Mouse (Mus musculus): ENCODE measurements around the gene Pramel7. TPM values are rescaled to one million over a fixed set of nuclear protein-coding genes. Genes with fewer than 3 reads are reported as not detected.
A peak's percentile ranks its signal among the peaks of the same experiment; 100 is the strongest.
"Not testable (repeated sequence)": the region's sequence is repeated elsewhere in the genome, so short reads cannot be mapped to it uniquely, and the experiment has no call there.

The Pramel7 gene
- not detected in 2 replicates for polyA plus RNA-seq (2014; fragmentation: Nextera tagmentation; extraction: Ambion mirVana)

GRCm38 (mm10) chr2:87496993-87497392 is at the start of gene Pramel7:
Pramel7 (minus strand) TSS chr2:87497093.
- H3K36me3 ChIP-seq (ENCODE audit: control insufficient read depth, insufficient read depth, low read length); H3K4me3 ChIP-seq (ENCODE audit: low read depth, low read length); H3K4me2 ChIP-seq (replicated peaks; ENCODE audit: low read depth, low read length); H3K4me1 ChIP-seq (ENCODE audit: control insufficient read depth, insufficient read depth, low read length); H3K27ac ChIP-seq (ENCODE audit: low read length); H3K9me3 ChIP-seq (ENCODE audit: control insufficient read depth, low read depth, low read length); ATAC-seq (ENCODE audit: insufficient number of reproducible peaks, insufficient read depth, low FRiP score, low read depth); H3K9ac ChIP-seq (replicated peaks; ENCODE audit: low read depth, low read length); H3K27me3 ChIP-seq (ENCODE audit: control insufficient read depth, insufficient read depth, low read length): not testable (repeated sequence)
- WGBS: 90% methylated on average over 3 of the region's 5 CpGs

DNA sequence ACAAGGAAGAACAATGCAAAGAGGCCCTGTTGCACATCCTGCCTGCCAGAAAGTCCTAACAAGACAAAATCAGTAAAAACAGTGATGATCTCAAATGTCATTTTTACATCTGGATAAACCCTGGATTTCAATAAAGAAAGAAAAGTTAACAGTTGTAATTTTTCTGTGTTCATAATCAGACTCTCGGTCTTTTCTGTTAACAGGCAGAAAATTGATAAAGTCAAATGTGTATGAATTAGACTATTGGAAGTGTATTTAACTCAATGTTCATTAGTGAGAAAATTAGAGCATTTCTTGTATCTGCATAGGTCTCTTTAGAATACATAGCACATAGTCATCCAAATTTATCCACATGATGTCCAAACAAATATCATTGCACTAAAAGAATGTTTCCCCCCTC is 48.5 kb upstream of the Pramel7 start, which contains the start of gene Olfr1128:
Olfr1128 (minus strand) TSS at position 101 of the 400 bp plus-strand sequence.
- no peaks in the 10 kb centered on the region for H3K9me3 ChIP-seq (ENCODE audit: control insufficient read depth, low read depth, low read length)
- no peak within 1 kb of the TSS for H3K27ac ChIP-seq (ENCODE audit: low read length)
- H3K4me3 ChIP-seq (ENCODE audit: low read depth, low read length): no peak within 1 kb of the TSS
- no peaks in the 10 kb centered on the region for H3K27me3 ChIP-seq (ENCODE audit: control insufficient read depth, insufficient read depth, low read length)
- H3K36me3 ChIP-seq (ENCODE audit: control insufficient read depth, insufficient read depth, low read length): no peaks in the 10 kb centered on the region
- H3K4me1 ChIP-seq (ENCODE audit: control insufficient read depth, insufficient read depth, low read length): no peaks in the 10 kb centered on the region
- no peak for ATAC-seq (ENCODE audit: insufficient number of reproducible peaks, insufficient read depth, low FRiP score, low read depth)
- H3K9ac ChIP-seq (replicated peaks; ENCODE audit: low read depth, low read length): no peak within 1 kb of the TSS
- WGBS: 94% methylated on average over 1 of the region's 1 CpGs
- no peak within 1 kb of the TSS for H3K4me2 ChIP-seq (replicated peaks; ENCODE audit: low read depth, low read length)

DNA sequence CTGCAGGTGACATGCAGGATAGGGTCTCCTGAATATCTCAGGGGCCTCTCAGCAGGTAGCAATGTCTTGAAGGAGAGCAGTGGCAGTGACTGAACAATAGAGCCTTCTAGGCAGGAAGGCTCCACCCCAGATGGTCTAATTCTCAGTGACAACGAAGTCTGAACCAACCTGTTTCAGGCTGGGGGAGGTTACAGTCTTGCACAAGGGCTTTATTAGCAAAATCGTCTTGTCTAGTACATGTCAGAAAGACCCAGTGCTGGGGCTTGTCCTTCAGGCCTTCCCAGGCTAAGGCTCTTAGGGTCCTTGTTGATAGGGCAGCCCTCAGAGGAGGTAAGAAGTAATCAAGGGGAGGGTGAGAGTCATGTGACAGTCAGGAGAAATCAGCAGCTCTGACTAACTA is 37.9 kb upstream of the Pramel7 start:
- Histone ChIP-seq H3K4me1 (ENCODE audit: control insufficient read depth, insufficient read depth, low read length) (no peaks in the 10 kb centered on the region), H3K4me2 (replicated peaks; ENCODE audit: low read depth, low read length) (no peak overlapping the region), H3K9me3 (ENCODE audit: control insufficient read depth, low read depth, low read length) (no peaks in the 10 kb centered on the region), H3K27ac (ENCODE audit: low read length) (no peak overlapping the region), H3K4me3 (ENCODE audit: low read depth, low read length) (no peak overlapping the region), H3K9ac (replicated peaks; ENCODE audit: low read depth, low read length) (no peak overlapping the region), H3K27me3 (ENCODE audit: control insufficient read depth, insufficient read depth, low read length) (no peaks in the 10 kb centered on the region), H3K36me3 (ENCODE audit: control insufficient read depth, insufficient read depth, low read length) (no peaks in the 10 kb centered on the region)
- ATAC-seq (ENCODE audit: insufficient number of reproducible peaks, insufficient read depth, low FRiP score, low read depth): no peak
- WGBS: 64% methylated on average over 2 of the region's 2 CpGs

GRCm38 (mm10) chr2:87531496-87531895 is 34.6 kb upstream of the Pramel7 start, which contains the start of gene Olfr153:
Olfr153 (plus strand) TSS chr2:87531796.
- H3K36me3 ChIP-seq (ENCODE audit: control insufficient read depth, insufficient read depth, low read length): no peaks in the 10 kb centered on the region
- no peak within 1 kb of the TSS for H3K4me2 ChIP-seq (replicated peaks; ENCODE audit: low read depth, low read length)
- no peaks in the 10 kb centered on the region for H3K4me1 ChIP-seq (ENCODE audit: control insufficient read depth, insufficient read depth, low read length)
- H3K27me3 ChIP-seq (ENCODE audit: control insufficient read depth, insufficient read depth, low read length): no peaks in the 10 kb centered on the region
- no peak within 1 kb of the TSS for H3K9ac ChIP-seq (replicated peaks; ENCODE audit: low read depth, low read length)
- H3K27ac ChIP-seq (ENCODE audit: low read length): no peak within 1 kb of the TSS
- no peak for ATAC-seq (ENCODE audit: insufficient number of reproducible peaks, insufficient read depth, low FRiP score, low read depth)
- no peak within 1 kb of the TSS for H3K4me3 ChIP-seq (ENCODE audit: low read depth, low read length)
- no peaks in the 10 kb centered on the region for H3K9me3 ChIP-seq (ENCODE audit: control insufficient read depth, low read depth, low read length)

GRCm38 (mm10) chr2:87525899-87526616 is 29.2 kb upstream of the Pramel7 start:
- ATAC-seq (ENCODE audit: insufficient number of reproducible peaks, insufficient read depth, low FRiP score, low read depth): peak; percentile 28; the same call in 1 of the 2 replicates
- not testable (repeated sequence) for H3K9ac ChIP-seq (replicated peaks; ENCODE audit: low read depth, low read length); H3K4me3 ChIP-seq (ENCODE audit: low read depth, low read length); H3K9me3 ChIP-seq (ENCODE audit: control insufficient read depth, low read depth, low read length); H3K4me1 ChIP-seq (ENCODE audit: control insufficient read depth, insufficient read depth, low read length); H3K36me3 ChIP-seq (ENCODE audit: control insufficient read depth, insufficient read depth, low read length); H3K27me3 ChIP-seq (ENCODE audit: control insufficient read depth, insufficient read depth, low read length); H3K27ac ChIP-seq (ENCODE audit: low read length)
- H3K4me2 ChIP-seq (replicated peaks; ENCODE audit: low read depth, low read length): peak overlapping the region; percentile 16; the same call in 1 of the 2 replicates
- WGBS: 39% methylated on average over 38 of the region's 39 CpGs

DNA sequence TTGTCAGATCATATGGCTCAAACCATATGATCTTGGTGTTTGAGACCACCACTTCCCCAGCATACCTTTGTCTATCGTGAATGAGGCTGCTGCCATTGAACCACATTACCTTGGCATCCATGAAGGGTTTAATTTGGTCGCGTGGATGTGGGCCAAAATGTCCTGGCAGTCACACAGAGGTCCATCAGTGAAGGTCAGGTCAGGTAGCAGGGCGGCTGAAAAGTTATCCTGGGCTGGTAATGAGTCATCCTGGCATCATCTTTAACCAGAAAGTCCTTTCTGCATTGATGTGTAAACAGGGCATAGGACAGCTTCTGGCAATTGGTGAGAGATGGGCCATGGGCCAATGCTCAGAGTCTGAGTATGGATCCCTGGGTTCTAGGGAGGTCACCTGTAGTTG is 23.8 kb upstream of the Pramel7 start:
- WGBS: 89% methylated on average over 4 of the region's 4 CpGs
- Histone ChIP-seq H3K9ac (replicated peaks; ENCODE audit: low read depth, low read length) (no peak overlapping the region), H3K4me1 (ENCODE audit: control insufficient read depth, insufficient read depth, low read length) (no peaks in the 10 kb centered on the region), H3K4me2 (replicated peaks; ENCODE audit: low read depth, low read length) (no peak overlapping the region), H3K9me3 (ENCODE audit: control insufficient read depth, low read depth, low read length) (no peaks in the 10 kb centered on the region), H3K27ac (ENCODE audit: low read length) (no peak overlapping the region), H3K4me3 (ENCODE audit: low read depth, low read length) (no peak overlapping the region), H3K27me3 (ENCODE audit: control insufficient read depth, insufficient read depth, low read length) (no peaks in the 10 kb centered on the region), H3K36me3 (ENCODE audit: control insufficient read depth, insufficient read depth, low read length) (no peaks in the 10 kb centered on the region)
- no peak for ATAC-seq (ENCODE audit: insufficient number of reproducible peaks, insufficient read depth, low FRiP score, low read depth)

- ATAC-seq (ENCODE audit: insufficient number of reproducible peaks, insufficient read depth, low FRiP score, low read depth): no peak
Observed at GRCm38 (mm10) chr2:87516581-87516980, 19.7 kb upstream of the Pramel7 start.

DNA sequence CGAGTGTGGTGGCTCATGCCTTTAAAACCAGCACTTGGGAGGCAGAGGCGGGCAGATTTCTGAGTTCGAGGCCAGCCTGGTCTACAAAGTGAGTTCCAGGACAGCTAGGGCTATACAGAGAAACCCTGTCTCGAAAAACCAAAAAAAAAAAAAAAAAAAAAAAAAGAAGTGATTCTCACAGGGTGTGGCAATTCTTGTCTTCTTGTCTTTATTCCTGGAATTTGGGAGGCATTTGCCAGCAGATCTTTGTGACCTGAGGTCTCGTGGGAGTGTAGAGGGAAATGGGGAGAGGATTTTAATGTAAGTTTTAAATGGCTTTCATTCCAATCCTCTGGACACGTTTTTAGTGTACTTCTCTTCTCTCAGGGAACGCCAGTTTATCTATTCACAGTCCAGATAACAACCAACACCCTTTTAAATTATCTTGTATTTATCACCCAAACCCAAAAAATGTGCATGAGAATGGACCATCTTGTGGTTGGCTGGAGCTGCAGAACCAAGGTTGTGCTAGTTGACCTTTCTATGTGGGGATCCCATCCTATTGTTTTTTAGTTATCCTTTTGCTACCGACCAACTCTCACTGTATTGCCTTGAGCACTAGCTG is 18.7 kb upstream of the Pramel7 start:
- Histone ChIP-seq H3K27ac (ENCODE audit: low read length) (no peak overlapping the region), H3K4me2 (replicated peaks; ENCODE audit: low read depth, low read length) (no peak overlapping the region), H3K4me3 (ENCODE audit: low read depth, low read length) (no peak overlapping the region), H3K9me3 (ENCODE audit: control insufficient read depth, low read depth, low read length) (no peaks in the 10 kb centered on the region), H3K9ac (replicated peaks; ENCODE audit: low read depth, low read length) (no peak overlapping the region), H3K36me3 (ENCODE audit: control insufficient read depth, insufficient read depth, low read length) (no peaks in the 10 kb centered on the region), H3K27me3 (ENCODE audit: control insufficient read depth, insufficient read depth, low read length) (no peaks in the 10 kb centered on the region), H3K4me1 (ENCODE audit: control insufficient read depth, insufficient read depth, low read length) (no peaks in the 10 kb centered on the region)
- WGBS: 84% methylated on average over 7 of the region's 8 CpGs
- no peak for ATAC-seq (ENCODE audit: insufficient number of reproducible peaks, insufficient read depth, low FRiP score, low read depth)

More at GRCm38 (mm10) chr2:87516581-87516980, 19.7 kb upstream of the Pramel7 start:
- Histone ChIP-seq H3K4me2 (replicated peaks; ENCODE audit: low read depth, low read length) (no peak overlapping the region), H3K4me1 (ENCODE audit: control insufficient read depth, insufficient read depth, low read length) (no peaks in the 10 kb centered on the region), H3K4me3 (ENCODE audit: low read depth, low read length) (no peak overlapping the region), H3K9ac (replicated peaks; ENCODE audit: low read depth, low read length) (no peak overlapping the region), H3K9me3 (ENCODE audit: control insufficient read depth, low read depth, low read length) (no peaks in the 10 kb centered on the region), H3K27ac (ENCODE audit: low read length) (no peak overlapping the region), H3K27me3 (ENCODE audit: control insufficient read depth, insufficient read depth, low read length) (no peaks in the 10 kb centered on the region), H3K36me3 (ENCODE audit: control insufficient read depth, insufficient read depth, low read length) (no peaks in the 10 kb centered on the region)
- WGBS: 90% methylated on average over 3 of the region's 3 CpGs
